Mouse (Mus musculus): ENCODE results near the gene AL731706.1. TPM values are rescaled to one million over a fixed set of nuclear protein-coding genes. Genes with fewer than 3 reads are reported as not detected.
"Not testable (repeated sequence)": the region's sequence is repeated elsewhere in the genome, so short reads cannot be mapped to it uniquely, and the experiment has no call there.

Gene AL731706.1
- total RNA-seq (2021), result 10 to 100 TPM; 25.2 to 35.5 TPM
- long read RNA-seq, experiment 1, transcript AL731706.1-201 (3 exons, 944 nt), result major isoform, 63 of 63 reads
- long read RNA-seq, experiment 1, partial matches to known transcripts, result 0 of 63 reads
- long read RNA-seq, experiment 1, other reads (novel, unspliced or antisense), result 0 of 63 reads
- long read RNA-seq, experiment 2, transcript AL731706.1-201 (3 exons, 944 nt), result major isoform, 52 of 53 reads
- long read RNA-seq, experiment 2, partial matches to known transcripts, result 1 of 53 reads
- long read RNA-seq, experiment 2, other reads (novel, unspliced or antisense), result 0 of 53 reads

GRCm38 (mm10) chr2:136891068-136891950 is at the start of gene AL731706.1, which contains the start of the genes Slx4ip and Mkks:
Gene AL731706.1 (minus strand): TSS chr2:136891389.
Gene Slx4ip (plus strand): TSS chr2:136891218.
Gene Mkks (minus strand): TSS chr2:136891389.
- intact Hi-C loops (cut with DNase I), result no loop called here
- peak; percentile 98 to 99 for DNase-seq

GRCm38 (mm10) chr2:136938249-136938648 is 47.1 kb upstream of the AL731706.1 start:
- DNase-seq, result no peak
- intact Hi-C loops (cut with DNase I), result no loop called here

- intact Hi-C loops (cut with DNase I), result no loop called here
- no peak for DNase-seq
Measured at GRCm38 (mm10) chr2:136936391-136937288, 45.5 kb upstream of the AL731706.1 start.

GRCm38 (mm10) chr2:136921003-136921408 is 29.8 kb upstream of the AL731706.1 start:
- intact Hi-C loops (cut with DNase I), result no loop called here

GRCm38 (mm10) chr2:136920257-136920993 is 29.2 kb upstream of the AL731706.1 start:
- intact Hi-C loops (cut with DNase I), result no loop called here

More at GRCm38 (mm10) chr2:136921003-136921408, 29.8 kb upstream of the AL731706.1 start:
- peak in 1 of 2 experiments; percentile 24 for DNase-seq

GRCm38 (mm10) chr2:136919433-136919832 is 28.2 kb upstream of the AL731706.1 start:
- no peak for DNase-seq
- intact Hi-C loops (cut with DNase I), result no loop called here

More at GRCm38 (mm10) chr2:136920257-136920993, 29.2 kb upstream of the AL731706.1 start:
- DNase-seq, result no peak

- intact Hi-C loops (cut with DNase I), result loop anchor here (1.0 to 5.0 kb wide), 3 partner anchors 203 to 1028 kb away; partner anchors contain the start of gene Jag1
- no peak for DNase-seq
Measured at GRCm38 (mm10) chr2:136914334-136914902, 23.2 kb upstream of the AL731706.1 start.

GRCm38 (mm10) chr2:136913021-136913420 is 21.8 kb upstream of the AL731706.1 start:
- intact Hi-C loops (cut with DNase I), result loop anchor here (5.0 kb wide), 1 partner anchor 204 kb away; the partner anchor contains the start of gene Jag1
- no peak for DNase-seq

GRCm38 (mm10) chr2:136911958-136912411 is 20.8 kb upstream of the AL731706.1 start:
- intact Hi-C loops (cut with DNase I), result loop anchor here (5.0 kb wide), 1 partner anchor 205 kb away; the partner anchor contains the start of gene Jag1
- peak in 1 of 2 experiments; percentile 30 for DNase-seq

GRCm38 (mm10) chr2:136909298-136909697 is 18.1 kb upstream of the AL731706.1 start:
- no peak for DNase-seq
- intact Hi-C loops (cut with DNase I), result no loop called here

GRCm38 (mm10) chr2:136908596-136908995 is 17.4 kb upstream of the AL731706.1 start:
- intact Hi-C loops (cut with DNase I), result no loop called here
- no peak for DNase-seq

GRCm38 (mm10) chr2:136896131-136896530 is 4.9 kb upstream of the AL731706.1 start:
- DNase-seq, result no peak
- intact Hi-C loops (cut with DNase I), result no loop called here

- intact Hi-C loops (cut with DNase I), result no loop called here
- DNase-seq, result no peak
Measured at GRCm38 (mm10) chr2:136894494-136894893, 3.3 kb upstream of the AL731706.1 start.

GRCm38 (mm10) chr2:136891951-136892371 is 772 bp upstream of the AL731706.1 start:
- peak; percentile 91 to 95 for DNase-seq
- intact Hi-C loops (cut with DNase I), result no loop called here

- DNase-seq; intact Hi-C loops (cut with DNase I): not testable (repeated sequence)
Measured at GRCm38 (mm10) chr2:136890716-136891067, 497 bp downstream of the AL731706.1 start.

GRCm38 (mm10) chr2:136886846-136887245 is 4.3 kb downstream of the AL731706.1 start:
- DNase-seq, result peak; percentile 26 to 50
- intact Hi-C loops (cut with DNase I), result loop anchor here (5.0 to 10.0 kb wide), 2 partner anchors 162 to 400 kb away; no protein-coding TSS in a partner anchor

- intact Hi-C loops (cut with DNase I), result loop anchor here (5.0 to 10.0 kb wide), 2 partner anchors 161 to 398 kb away; no protein-coding TSS in a partner anchor
- DNase-seq, result no peak
Measured at GRCm38 (mm10) chr2:136885579-136885978, 5.6 kb downstream of the AL731706.1 start, which contains the start of gene AL731706.2. Gene AL731706.2 (minus strand): TSS chr2:136885679.

Data from heart, postnatal 14 days (tissue).